Mouse (Mus musculus): ENCODE measurements around the gene Zfp1. TPM values are rescaled to one million over a fixed set of nuclear protein-coding genes. Genes with fewer than 3 reads are reported as not detected.
A peak's percentile ranks its signal among the peaks of the same experiment; 100 is the strongest.

Gene Zfp1
- polyA plus RNA-seq, 1 experiment = 4.7 TPM

DNA sequence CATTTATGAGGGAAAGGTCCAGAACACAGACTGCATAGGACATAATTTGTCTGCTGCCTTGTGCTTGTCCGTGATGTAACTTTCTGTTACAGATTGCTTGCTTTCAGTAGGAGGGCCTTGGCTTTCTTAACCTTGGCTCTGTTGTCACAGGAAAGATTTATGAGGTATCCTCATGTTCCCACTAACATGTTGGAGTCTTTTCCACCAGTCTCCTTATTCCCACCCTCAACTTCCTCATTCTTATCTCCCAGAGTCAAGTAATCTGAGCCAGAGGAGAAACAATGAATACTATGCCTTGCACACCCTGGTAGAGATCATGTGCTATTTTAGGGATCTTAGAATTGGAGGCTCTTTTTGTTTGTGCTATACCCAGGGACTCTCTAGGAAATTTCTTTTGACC is 45.9 kb upstream of the Zfp1 start:
- Histone ChIP-seq H3K27me3 (ENCODE audit: control insufficient read depth, insufficient read depth, insufficient read length) (no peaks in the 10 kb centered on the region), H3K79me3 (ENCODE audit: low read depth) (peaks cover 58% of the 10 kb centered on the region), H3K79me2 (ENCODE audit: control insufficient read depth, insufficient read depth) (peaks cover 99% of the 10 kb centered on the region), H3K36me3 (ENCODE audit: control insufficient read depth, insufficient read depth) (no peaks in the 10 kb centered on the region), H3K4me3 (ENCODE audit: insufficient read depth, poor library complexity, severe bottlenecking) (no peak overlapping the region), H3ac (ENCODE audit: control insufficient read depth, insufficient read length, low read depth) (no peak overlapping the region)
- TF ChIP-seq FOSL1 (IDR thresholded peaks at IDR 0.05; ENCODE audit: insufficient read depth, low read length, poor library complexity, severe bottlenecking) = no peak
- TF ChIP-seq USF1 (IDR thresholded peaks at IDR 0.05; ENCODE audit: low read depth) = no peak
- no peak for TF ChIP-seq CEBPB (IDR thresholded peaks at IDR 0.05; ENCODE audit: low read depth)
- no peak for TF ChIP-seq MAX (IDR thresholded peaks at IDR 0.05)
- no peak for TF ChIP-seq MYOD1 (IDR thresholded peaks at IDR 0.05; ENCODE audit: control insufficient read depth, insufficient read length, low read depth)
- no peak for TF ChIP-seq MYOG (IDR thresholded peaks at IDR 0.05; ENCODE audit: control insufficient read depth, extremely low read depth, insufficient read length)
- no peak for TF ChIP-seq CTCF (IDR thresholded peaks at IDR 0.05; ENCODE audit: control insufficient read depth, insufficient read depth, insufficient read length)

DNA sequence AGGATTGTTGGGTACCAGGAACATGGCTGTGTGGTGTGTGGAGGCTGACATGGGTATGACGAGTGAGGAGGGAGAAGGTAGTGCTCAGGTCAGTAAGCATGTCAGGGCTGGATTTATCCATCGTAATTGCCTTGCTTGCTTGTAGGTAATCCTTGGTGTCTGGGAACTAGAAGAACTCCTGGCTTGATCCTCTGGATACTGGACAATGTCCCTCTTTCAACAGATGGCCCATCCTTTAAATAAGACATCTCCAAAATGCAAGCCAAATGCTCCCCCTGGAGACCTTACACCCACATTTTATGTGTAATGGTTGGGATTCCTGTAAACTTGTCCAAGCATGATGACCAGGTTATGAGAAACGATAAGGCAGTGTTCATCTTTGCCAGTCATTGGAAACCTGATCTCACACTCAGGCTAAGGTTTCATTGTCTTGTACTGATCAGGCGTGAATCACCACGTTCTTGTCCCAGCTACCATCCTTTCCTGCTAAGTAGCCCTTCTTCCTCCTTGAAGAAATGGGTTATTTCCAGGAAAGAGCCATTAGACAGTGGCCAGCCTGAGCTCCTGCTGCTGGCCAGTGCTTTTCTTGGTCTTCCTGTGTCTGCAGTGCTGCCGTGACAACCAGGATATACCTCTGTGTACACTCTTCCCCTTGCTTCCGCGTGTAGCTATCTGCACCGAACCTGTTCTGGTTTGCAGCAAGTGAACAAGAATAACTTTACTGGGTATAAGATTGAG is 43.3 kb upstream of the Zfp1 start:
- Histone ChIP-seq H3K4me3 (ENCODE audit: insufficient read depth, poor library complexity, severe bottlenecking) (no peak overlapping the region), H3ac (ENCODE audit: control insufficient read depth, insufficient read length, low read depth) (no peak overlapping the region), H3K36me3 (ENCODE audit: control insufficient read depth, insufficient read depth) (peaks cover 4% of the 10 kb centered on the region), H3K79me3 (ENCODE audit: low read depth) (peaks cover 47% of the 10 kb centered on the region), H3K79me2 (ENCODE audit: control insufficient read depth, insufficient read depth) (peaks cover 99% of the 10 kb centered on the region), H3K27me3 (ENCODE audit: control insufficient read depth, insufficient read depth, insufficient read length) (no peaks in the 10 kb centered on the region)
- TF ChIP-seq MYOG (IDR thresholded peaks at IDR 0.05; ENCODE audit: control insufficient read depth, extremely low read depth, insufficient read length) (no peak), CTCF (IDR thresholded peaks at IDR 0.05; ENCODE audit: control insufficient read depth, insufficient read depth, insufficient read length) (no peak), USF1 (IDR thresholded peaks at IDR 0.05; ENCODE audit: low read depth) (no peak), FOSL1 (IDR thresholded peaks at IDR 0.05; ENCODE audit: insufficient read depth, low read length, poor library complexity, severe bottlenecking) (no peak), MAX (IDR thresholded peaks at IDR 0.05) (no peak), MYOD1 (IDR thresholded peaks at IDR 0.05; ENCODE audit: control insufficient read depth, insufficient read length, low read depth) (peak; percentile 24)

DNA sequence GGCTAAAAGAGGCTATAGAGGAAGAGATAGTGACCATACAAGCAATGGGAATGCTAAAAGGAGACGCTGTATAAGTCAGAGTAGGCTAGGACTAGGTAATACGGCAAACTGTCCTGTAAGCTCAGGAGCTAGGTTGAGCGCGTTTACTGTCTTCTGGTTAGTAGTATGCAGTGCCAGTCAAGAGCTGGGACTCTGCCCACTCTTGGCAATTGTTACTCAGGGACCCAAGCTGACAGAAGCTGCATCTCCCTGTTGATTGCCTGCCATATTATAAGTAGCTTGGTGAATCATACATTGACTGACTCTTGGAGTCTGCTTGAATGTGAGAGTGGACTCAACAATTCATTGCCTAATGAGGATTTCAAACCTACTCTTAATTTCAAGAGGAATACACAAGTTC is 41.2 kb upstream of the Zfp1 start:
- TF ChIP-seq CEBPB (IDR thresholded peaks at IDR 0.05; ENCODE audit: low read depth) (no peak), CTCF (IDR thresholded peaks at IDR 0.05; ENCODE audit: control insufficient read depth, insufficient read depth, insufficient read length) (no peak), MYOG (IDR thresholded peaks at IDR 0.05; ENCODE audit: control insufficient read depth, extremely low read depth, insufficient read length) (no peak), USF1 (IDR thresholded peaks at IDR 0.05; ENCODE audit: low read depth) (no peak)
- no peaks in the 10 kb centered on the region for H3K27me3 ChIP-seq (ENCODE audit: control insufficient read depth, insufficient read depth, insufficient read length)

DNA sequence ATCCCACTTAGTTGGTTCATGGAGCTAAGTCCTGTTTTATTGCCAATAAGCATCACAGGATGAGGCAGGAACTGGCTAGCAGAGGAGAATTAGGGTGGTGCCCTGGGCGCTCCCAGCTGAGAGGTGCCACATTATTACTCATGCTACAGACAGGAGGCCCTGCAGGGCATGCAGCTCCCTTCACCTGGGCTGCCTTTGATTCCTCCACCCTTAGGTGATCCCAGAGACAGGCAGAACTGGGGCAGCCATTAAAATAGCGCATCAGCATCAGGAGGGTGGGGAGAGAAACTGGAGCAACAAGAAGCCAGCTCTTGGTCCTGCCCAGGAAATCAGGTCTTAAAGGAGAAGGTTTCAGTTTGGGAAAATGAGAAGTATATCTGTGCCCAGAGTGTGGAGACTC is 38.2 kb upstream of the Zfp1 start:
- H3K27me3 ChIP-seq (ENCODE audit: control insufficient read depth, insufficient read depth, insufficient read length) = no peaks in the 10 kb centered on the region
- no peak overlapping the region for H3ac ChIP-seq (ENCODE audit: control insufficient read depth, insufficient read length, low read depth)
- peaks cover 4% of the 10 kb centered on the region for H3K36me3 ChIP-seq (ENCODE audit: control insufficient read depth, insufficient read depth)
- peaks cover 94% of the 10 kb centered on the region for H3K79me2 ChIP-seq (ENCODE audit: control insufficient read depth, insufficient read depth)
- no peak overlapping the region for H3K4me3 ChIP-seq (ENCODE audit: insufficient read depth, poor library complexity, severe bottlenecking)
- H3K79me3 ChIP-seq (ENCODE audit: low read depth) = peaks cover 35% of the 10 kb centered on the region
- TF ChIP-seq CTCF (IDR thresholded peaks at IDR 0.05; ENCODE audit: control insufficient read depth, insufficient read depth, insufficient read length) = no peak
- no peak for TF ChIP-seq FOSL1 (IDR thresholded peaks at IDR 0.05; ENCODE audit: insufficient read depth, low read length, poor library complexity, severe bottlenecking)
- no peak for TF ChIP-seq MYOD1 (IDR thresholded peaks at IDR 0.05; ENCODE audit: control insufficient read depth, insufficient read length, low read depth)
- no peak for TF ChIP-seq MAX (IDR thresholded peaks at IDR 0.05)
- no peak for TF ChIP-seq USF1 (IDR thresholded peaks at IDR 0.05; ENCODE audit: low read depth)
- no peak for TF ChIP-seq CEBPB (IDR thresholded peaks at IDR 0.05; ENCODE audit: low read depth)
- no peak for TF ChIP-seq MYOG (IDR thresholded peaks at IDR 0.05; ENCODE audit: control insufficient read depth, extremely low read depth, insufficient read length)

More for the DNA sequence above, 41.2 kb upstream of the Zfp1 start:
- H3K4me3 ChIP-seq (ENCODE audit: insufficient read depth, poor library complexity, severe bottlenecking) = no peak overlapping the region
- no peak overlapping the region for H3ac ChIP-seq (ENCODE audit: control insufficient read depth, insufficient read length, low read depth)
- H3K36me3 ChIP-seq (ENCODE audit: control insufficient read depth, insufficient read depth) = peaks cover 4% of the 10 kb centered on the region
- peaks cover 39% of the 10 kb centered on the region for H3K79me3 ChIP-seq (ENCODE audit: low read depth)
- H3K79me2 ChIP-seq (ENCODE audit: control insufficient read depth, insufficient read depth) = peaks cover 99% of the 10 kb centered on the region

DNA sequence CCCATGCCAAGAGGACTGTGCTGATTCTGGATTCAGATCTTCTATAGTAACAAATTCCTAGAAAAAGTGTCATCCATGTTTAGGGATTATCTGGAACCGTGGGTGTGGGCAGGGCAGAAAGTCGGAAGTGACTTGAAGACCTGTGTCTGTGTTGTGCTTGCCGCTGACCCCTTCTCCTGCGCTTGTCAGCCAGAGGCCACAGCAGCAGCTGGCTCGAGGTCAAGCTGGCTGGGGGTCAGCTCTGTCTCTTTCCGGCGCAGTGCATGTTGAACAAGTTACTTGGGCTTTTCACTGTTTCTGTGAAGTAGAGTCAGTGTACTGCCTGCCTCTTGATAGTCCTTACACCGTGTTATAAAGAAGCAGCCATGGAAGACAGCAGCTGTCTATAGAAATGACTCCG is 36.2 kb upstream of the Zfp1 start:
- H3ac ChIP-seq (ENCODE audit: control insufficient read depth, insufficient read length, low read depth) = no peak overlapping the region
- no peak overlapping the region for H3K4me3 ChIP-seq (ENCODE audit: insufficient read depth, poor library complexity, severe bottlenecking)
- H3K27me3 ChIP-seq (ENCODE audit: control insufficient read depth, insufficient read depth, insufficient read length) = no peaks in the 10 kb centered on the region
- peaks cover 75% of the 10 kb centered on the region for H3K79me2 ChIP-seq (ENCODE audit: control insufficient read depth, insufficient read depth)
- H3K36me3 ChIP-seq (ENCODE audit: control insufficient read depth, insufficient read depth) = peaks cover 7% of the 10 kb centered on the region
- H3K79me3 ChIP-seq (ENCODE audit: low read depth) = peaks cover 31% of the 10 kb centered on the region
- no peak for TF ChIP-seq MAX (IDR thresholded peaks at IDR 0.05)
- no peak for TF ChIP-seq MYOG (IDR thresholded peaks at IDR 0.05; ENCODE audit: control insufficient read depth, extremely low read depth, insufficient read length)
- no peak for TF ChIP-seq CEBPB (IDR thresholded peaks at IDR 0.05; ENCODE audit: low read depth)
- no peak for TF ChIP-seq USF1 (IDR thresholded peaks at IDR 0.05; ENCODE audit: low read depth)
- TF ChIP-seq MYOD1 (IDR thresholded peaks at IDR 0.05; ENCODE audit: control insufficient read depth, insufficient read length, low read depth) = no peak
- TF ChIP-seq FOSL1 (IDR thresholded peaks at IDR 0.05; ENCODE audit: insufficient read depth, low read length, poor library complexity, severe bottlenecking) = no peak
- no peak for TF ChIP-seq CTCF (IDR thresholded peaks at IDR 0.05; ENCODE audit: control insufficient read depth, insufficient read depth, insufficient read length)

Data from C2C12 (cell line).